Mouse (Mus musculus): ENCODE measurements around the gene Magea5.
A peak's percentile ranks its signal among the peaks of the same experiment; 100 is the strongest.
"Not testable (repeated sequence)": the region's sequence is repeated elsewhere in the genome, so short reads cannot be mapped to it uniquely, and the experiment has no call there.

Magea5 gene

GRCm38 (mm10) chrX:155063045-155063444 is at the start of gene Magea5:
Magea5 (minus strand) TSS chrX:155063145.
- DNase-seq = not testable (repeated sequence)

GRCm38 (mm10) chrX:155098024-155098423 is 35.1 kb upstream of the Magea5 start:
- peak; percentile 9 to 14 for DNase-seq

GRCm38 (mm10) chrX:155093566-155093965 is 30.6 kb upstream of the Magea5 start, which contains the start of gene Magea2:
Magea2 (minus strand) TSS chrX:155093666.
- DNase-seq = not testable (repeated sequence)

GRCm38 (mm10) chrX:155089693-155090092 is 26.7 kb upstream of the Magea5 start, which contains the start of gene Magea1:
Magea1 (minus strand) TSS chrX:155089793.
- DNase-seq = not testable (repeated sequence)
